ENCODE assay signal across 8 mouse cellular contexts in genomic region chr1:182124506-182124905, GRCm38 (mm10). TPM values are rescaled to one million over a fixed set of nuclear protein-coding genes. Genes with fewer than 3 reads are reported as not detected.
A peak's percentile ranks its signal among the peaks of the same experiment; 100 is the strongest.
DNase-seq lines count a peak whose midpoint lies in the region; ATAC-seq lines count a peak whose summit lies in the region.

Gene Srp9, plus strand, starts transcription at chr1:182124737.

- H3K4me2 ChIP-seq in forebrain, embryonic 11.5 days (ENCODE audit: low read depth, low read length, severe bottlenecking): peak within 1 kb of the TSS; percentile 67
- peak within 1 kb of the TSS; percentile 90 for H3K4me2 ChIP-seq in heart, embryonic 16.5 days (ENCODE audit: low read depth, low read length)
- peak within 1 kb of the TSS; percentile 75 for H3K4me2 ChIP-seq in liver, embryonic 15.5 days
- H3K4me2 ChIP-seq in neural tube, embryonic 12.5 days (replicated peaks): peak within 1 kb of the TSS; percentile 65

- H3K4me1 ChIP-seq in forebrain, embryonic 11.5 days (replicated peaks; ENCODE audit: control insufficient read depth, insufficient read depth, low read length): peaks cover 7% of the 10 kb centered on the region; the same call in 1 of the 2 replicates
- peaks cover 12% of the 10 kb centered on the region for H3K4me1 ChIP-seq in heart, embryonic 16.5 days (ENCODE audit: control insufficient read depth, insufficient read depth, low read length)
- peaks cover 21% of the 10 kb centered on the region for H3K4me1 ChIP-seq in liver, embryonic 15.5 days (replicated peaks)
- peaks cover 11% of the 10 kb centered on the region; the same call in 1 of the 2 replicates for H3K4me1 ChIP-seq in neural tube, embryonic 12.5 days

- peaks cover 2% of the 10 kb centered on the region; the same call in 1 of the 2 replicates for H3K36me3 ChIP-seq in forebrain, embryonic 11.5 days (ENCODE audit: control insufficient read depth, insufficient read depth, low read length)
- H3K36me3 ChIP-seq in heart, embryonic 16.5 days (ENCODE audit: control insufficient read depth, insufficient read depth): peaks cover 6% of the 10 kb centered on the region; the same call in 1 of the 2 replicates
- peaks cover 15% of the 10 kb centered on the region for H3K36me3 ChIP-seq in liver, embryonic 15.5 days (replicated peaks)
- peaks cover 10% of the 10 kb centered on the region for H3K36me3 ChIP-seq in neural tube, embryonic 12.5 days

- peak; percentile 95 to 97 for DNase-seq in CD8-positive naive resting alpha-beta T cell, adult 2 months (ENCODE audit: low read depth in 2 of 2, low spot score in 2 of 2)
- DNase-seq in c-Kit-positive CD71-negative TER-119-negative erythroid progenitor cells, embryonic 14.5 days (ENCODE audit: low read depth): peak; percentile 97
- peak; percentile 99 for DNase-seq in forebrain, embryonic 11.5 days (ENCODE audit: low spot score)
- DNase-seq in kidney, postnatal 36 days: peak; percentile 98 to 100
- DNase-seq in telencephalon, adult 2 months (ENCODE audit: low read depth, low spot score): peak; percentile 89

- peak within 1 kb of the TSS; percentile 69 for H3K9ac ChIP-seq in forebrain, embryonic 11.5 days (ENCODE audit: low read length)
- peak within 1 kb of the TSS; percentile 84 for H3K9ac ChIP-seq in heart, embryonic 16.5 days (ENCODE audit: low read length)
- H3K9ac ChIP-seq in liver, embryonic 15.5 days: peak within 1 kb of the TSS; percentile 85
- H3K9ac ChIP-seq in neural tube, embryonic 12.5 days: peak within 1 kb of the TSS; percentile 76

- peak; percentile 99 for ATAC-seq in forebrain, embryonic 11.5 days (replicated peaks; ENCODE audit: low FRiP score)
- ATAC-seq in heart, embryonic 16.5 days (replicated peaks; ENCODE audit: extremely low read depth, insufficient read depth, low FRiP score): peak; percentile 99
- peak; percentile 99 for ATAC-seq in liver, embryonic 15.5 days (ENCODE audit: insufficient read depth)
- peak; percentile 99 for ATAC-seq in neural tube, embryonic 12.5 days (ENCODE audit: low FRiP score, low read depth)

- H3K4me3 ChIP-seq in forebrain, embryonic 11.5 days (ENCODE audit: low read depth, low read length): peak within 1 kb of the TSS; percentile 64
- peak within 1 kb of the TSS; percentile 80 for H3K4me3 ChIP-seq in heart, embryonic 16.5 days (ENCODE audit: low read length)
- peak within 1 kb of the TSS; percentile 96 for H3K4me3 ChIP-seq in liver, embryonic 15.5 days (replicated peaks)
- H3K4me3 ChIP-seq in neural tube, embryonic 12.5 days: peak within 1 kb of the TSS; percentile 75

- no peak within 1 kb of the TSS for H3K27ac ChIP-seq in forebrain, embryonic 11.5 days (ENCODE audit: low read depth, low read length)
- H3K27ac ChIP-seq in heart, embryonic 16.5 days (ENCODE audit: low read length): peak within 1 kb of the TSS; percentile 83
- H3K27ac ChIP-seq in liver, embryonic 15.5 days (replicated peaks): peak within 1 kb of the TSS; percentile 85
- H3K27ac ChIP-seq in neural tube, embryonic 12.5 days: peak within 1 kb of the TSS; percentile 16; the same call in 1 of the 2 replicates

- under 1% methylated on average over 37 of the region's 37 CpGs for WGBS in forebrain, embryonic 11.5 days
- under 1% methylated on average over 37 of the region's 37 CpGs for WGBS in heart, embryonic 16.5 days
- WGBS in liver, embryonic 15.5 days (ENCODE audit: insufficient replicate concordance): under 1% methylated on average over 37 of the region's 37 CpGs
- under 1% methylated on average over 37 of the region's 37 CpGs for WGBS in neural tube, embryonic 12.5 days

- H3K9me3 ChIP-seq in forebrain, embryonic 11.5 days (ENCODE audit: control insufficient read depth, low read length): no peaks in the 10 kb centered on the region
- H3K9me3 ChIP-seq in heart, embryonic 16.5 days (replicated peaks; ENCODE audit: control insufficient read depth, low read length): no peaks in the 10 kb centered on the region
- H3K9me3 ChIP-seq in liver, embryonic 15.5 days (replicated peaks): no peaks in the 10 kb centered on the region
- H3K9me3 ChIP-seq in neural tube, embryonic 12.5 days: no peaks in the 10 kb centered on the region

- no peaks in the 10 kb centered on the region for H3K27me3 ChIP-seq in forebrain, embryonic 11.5 days (ENCODE audit: control insufficient read depth, insufficient read depth, low read length)
- no peaks in the 10 kb centered on the region for H3K27me3 ChIP-seq in heart, embryonic 16.5 days (ENCODE audit: control insufficient read depth, insufficient read depth, low read length)
- H3K27me3 ChIP-seq in liver, embryonic 15.5 days: no peaks in the 10 kb centered on the region
- no peaks in the 10 kb centered on the region for H3K27me3 ChIP-seq in neural tube, embryonic 12.5 days (replicated peaks)

RNA-seq across cellular contexts. Expression of gene Srp9, which starts in this region (rescaled TPM):
- 143 and 151 TPM in 2 replicates for polyA plus RNA-seq in forebrain, embryonic 11.5 days (2014; fragmentation: Nextera tagmentation; extraction: Ambion mirVana)
- polyA plus RNA-seq in heart, embryonic 16.5 days (2015; fragmentation: Nextera tagmentation; extraction: Ambion mirVana): 85.9 and 111 TPM in 2 replicates
- 60.3 and 75.7 TPM in 2 replicates for polyA plus RNA-seq in liver, embryonic 15.5 days (2015; fragmentation: Nextera tagmentation; extraction: Ambion mirVana)
- 146 and 161 TPM in 2 replicates for polyA plus RNA-seq in neural tube, embryonic 12.5 days (2016; fragmentation: Nextera tagmentation; extraction: Ambion mirVana)
